20 mouse cellular contexts compared by ENCODE assay signal in genomic region chr7:144898506-144898905, GRCm38 (mm10). TPM values are rescaled to one million over a fixed set of nuclear protein-coding genes. Genes with fewer than 3 reads are reported as not detected.
A peak's percentile ranks its signal among the peaks of the same experiment; 100 is the strongest.
DNase-seq lines count a peak whose midpoint lies in the region; ATAC-seq and TF ChIP-seq lines count a peak whose summit lies in the region.
"Had no signal": no experiment of that assay in that cellular context is flagged by ENCODE, and none has a peak within 500 bp of the region (broad histone marks: within the 10 kb centered on the region; RNA-seq: fewer than 3 reads in every experiment).

No protein-coding gene starts in this region.

- H3K79me2 ChIP-seq in heart, adult 2 months (replicated peaks; ENCODE audit: control insufficient read depth, insufficient read depth, low read length) = no peaks in the 10 kb centered on the region

- no peak overlapping the region for H3K27ac ChIP-seq in forebrain, embryonic 11.5 days (ENCODE audit: low read depth, low read length)
- no peak overlapping the region for H3K27ac ChIP-seq in hindbrain, embryonic 14.5 days
- H3K27ac ChIP-seq in neural tube, embryonic 12.5 days = no peak overlapping the region
- no peak overlapping the region for H3K27ac ChIP-seq in heart, adult 2 months
- H3K27ac ChIP-seq: limb, embryonic 10.5 days; liver, embryonic 13.5 days had no signal

- peaks cover 58% of the 10 kb centered on the region for H3K4me1 ChIP-seq in G1E (ENCODE audit: insufficient read depth, low read depth, low read length)
- peaks cover 18% of the 10 kb centered on the region; the same call in 1 of the 2 replicates for H3K4me1 ChIP-seq in forebrain, embryonic 11.5 days (replicated peaks; ENCODE audit: control insufficient read depth, insufficient read depth, low read length)
- H3K4me1 ChIP-seq in hindbrain, embryonic 14.5 days (replicated peaks; ENCODE audit: control insufficient read depth, insufficient read depth, low read length) = peaks cover 20% of the 10 kb centered on the region
- peaks cover 41% of the 10 kb centered on the region for H3K4me1 ChIP-seq in neural tube, embryonic 12.5 days
- H3K4me1 ChIP-seq in heart, adult 2 months (ENCODE audit: control insufficient read depth, insufficient read depth, low read length) = no peaks in the 10 kb centered on the region

- no peak for ATAC-seq in G1E (ENCODE audit: extremely low read depth, insufficient number of reproducible peaks, low FRiP score, poor library complexity, severe bottlenecking)
- no peak for ATAC-seq in forebrain, embryonic 11.5 days (replicated peaks; ENCODE audit: low FRiP score)
- no peak for ATAC-seq in hindbrain, embryonic 14.5 days (ENCODE audit: low FRiP score)
- ATAC-seq in neural tube, embryonic 12.5 days (ENCODE audit: low FRiP score, low read depth) = no peak
- ATAC-seq: CD4-positive, CD25-positive, alpha-beta regulatory T cell, adult 4 months; lung, postnatal 0 days had no signal

- no peak for TF ChIP-seq CTCF in G1E (IDR thresholded peaks at IDR 0.05; ENCODE audit: low read depth, low read length)
- no peak for TF ChIP-seq CTCF in heart, adult 2 months (IDR thresholded peaks at IDR 0.05)

- DNase-seq in G1E (ENCODE audit: low spot score) = no peak
- no peak for DNase-seq in forebrain, embryonic 11.5 days (ENCODE audit: low spot score)
- DNase-seq in hindbrain, embryonic 14.5 days (ENCODE audit: low spot score) = no peak
- DNase-seq in heart, adult 2 months = no peak
- DNase-seq in Muller cell, postnatal 12 days (ENCODE audit: inconsistent ontology term) = no peak
- no peak for DNase-seq in kidney, postnatal 4 days
- DNase-seq: adrenal gland, postnatal 36 days; cerebellum, postnatal 25 days; kidney, postnatal 25 days; liver, embryonic 13.5 days; right cerebral cortex, postnatal 14 days; thymus, adult 18-20 months had no signal

- TF ChIP-seq POLR2A in heart, adult 2 months (IDR thresholded peaks at IDR 0.05; ENCODE audit: insufficient read depth, low read depth, low read length) = no peak

- no peaks in the 10 kb centered on the region for H3K9me3 ChIP-seq in G1E (replicated peaks)
- no peaks in the 10 kb centered on the region for H3K9me3 ChIP-seq in forebrain, embryonic 11.5 days (ENCODE audit: control insufficient read depth, low read length)
- H3K9me3 ChIP-seq in hindbrain, embryonic 14.5 days (ENCODE audit: control insufficient read depth, low read length) = no peaks in the 10 kb centered on the region
- no peaks in the 10 kb centered on the region for H3K9me3 ChIP-seq in neural tube, embryonic 12.5 days
- H3K9me3 ChIP-seq: limb, embryonic 10.5 days; liver, embryonic 13.5 days had no signal

- intact Hi-C loops in heart, adult 2 months (cut with DNase I) = no loop called here

- peak overlapping the region; percentile 82 for H3K4me2 ChIP-seq in forebrain, embryonic 11.5 days (ENCODE audit: low read depth, low read length, severe bottlenecking)
- peak overlapping the region; percentile 65 for H3K4me2 ChIP-seq in hindbrain, embryonic 14.5 days (replicated peaks)
- H3K4me2 ChIP-seq in neural tube, embryonic 12.5 days (replicated peaks) = peak overlapping the region; percentile 81
- H3K4me2 ChIP-seq: liver, embryonic 13.5 days had no signal

- 0 out of 2 replicates have a peak overlapping the region, but pooled peaks have one; percentile 23 for H3K9ac ChIP-seq in forebrain, embryonic 11.5 days (ENCODE audit: low read length)
- peak overlapping the region; percentile 31; the same call in 1 of the 2 replicates for H3K9ac ChIP-seq in hindbrain, embryonic 14.5 days
- H3K9ac ChIP-seq in neural tube, embryonic 12.5 days = no peak overlapping the region
- no peak overlapping the region for H3K9ac ChIP-seq in heart, adult 2 months (ENCODE audit: low read depth, low read length)
- H3K9ac ChIP-seq: liver, embryonic 13.5 days had no signal

- 15% methylated on average over 6 of the region's 6 CpGs for WGBS in forebrain, embryonic 11.5 days
- 33% methylated on average over 6 of the region's 6 CpGs for whole genome bisulfite sequencing in hindbrain, embryonic 14.5 days
- 38% methylated on average over 6 of the region's 6 CpGs for WGBS in neural tube, embryonic 12.5 days
- 67% methylated on average over 6 of the region's 6 CpGs for WGBS in heart, adult 2 months

- H3K27me3 ChIP-seq in G1E (ENCODE audit: insufficient read depth, low read length) = no peaks in the 10 kb centered on the region
- peaks cover 21% of the 10 kb centered on the region for H3K27me3 ChIP-seq in forebrain, embryonic 11.5 days (ENCODE audit: control insufficient read depth, insufficient read depth, low read length)
- peaks cover 39% of the 10 kb centered on the region for H3K27me3 ChIP-seq in hindbrain, embryonic 14.5 days (ENCODE audit: control insufficient read depth, insufficient read depth, low read length)
- peaks cover 32% of the 10 kb centered on the region for H3K27me3 ChIP-seq in neural tube, embryonic 12.5 days (replicated peaks)
- H3K27me3 ChIP-seq in heart, adult 2 months (ENCODE audit: control insufficient read depth, insufficient read depth, low read length) = 0 out of 2 replicates have a peak, but pooled peaks cover 7% of the 10 kb centered on the region

- H3K4me3 ChIP-seq in G1E (ENCODE audit: low read depth, low read length) = peak overlapping the region; percentile 72
- H3K4me3 ChIP-seq in forebrain, embryonic 11.5 days (ENCODE audit: low read depth, low read length) = peak overlapping the region; percentile 49
- peak overlapping the region; percentile 40 for H3K4me3 ChIP-seq in hindbrain, embryonic 14.5 days (replicated peaks; ENCODE audit: low read length)
- peak overlapping the region; percentile 49; the same call in 1 of the 2 replicates for H3K4me3 ChIP-seq in neural tube, embryonic 12.5 days
- no peak overlapping the region for H3K4me3 ChIP-seq in heart, adult 2 months
- H3K4me3 ChIP-seq: limb, embryonic 10.5 days; liver, embryonic 13.5 days had no signal

- no peak for TF ChIP-seq EP300 in heart, adult 2 months (IDR thresholded peaks at IDR 0.05; ENCODE audit: insufficient read depth, low read depth, low read length)

- peaks cover 55% of the 10 kb centered on the region for H3K36me3 ChIP-seq in G1E (replicated peaks)
- H3K36me3 ChIP-seq in forebrain, embryonic 11.5 days (ENCODE audit: control insufficient read depth, insufficient read depth, low read length) = no peaks in the 10 kb centered on the region; the same call in 1 of the 2 replicates
- H3K36me3 ChIP-seq in hindbrain, embryonic 14.5 days (replicated peaks; ENCODE audit: control insufficient read depth, insufficient read depth) = no peaks in the 10 kb centered on the region
- H3K36me3 ChIP-seq in neural tube, embryonic 12.5 days = no peaks in the 10 kb centered on the region
- H3K36me3 ChIP-seq in heart, adult 2 months (ENCODE audit: control insufficient read depth, insufficient read depth, low read length) = no peaks in the 10 kb centered on the region
- H3K36me3 ChIP-seq: limb, embryonic 10.5 days; liver, embryonic 13.5 days had no signal

RNA-seq across cellular contexts. Expression of gene Fgf15, which starts 2.2 kb away (rescaled TPM):
- total RNA-seq in G1E (2014; fragmentation: Nextera tagmentation) (121 and 129 TPM in 2 replicates), G1E (2017) (34.6 and 38.9 TPM in 2 replicates)
- polyA plus RNA-seq in G1E (2012) = 39.2 and 48.5 TPM in 2 replicates
- 92.1 and 92.3 TPM in 2 replicates for polyA plus RNA-seq in forebrain, embryonic 11.5 days (2014; fragmentation: Nextera tagmentation; extraction: Ambion mirVana)
- polyA plus RNA-seq in hindbrain, embryonic 14.5 days (2014; fragmentation: Nextera tagmentation; extraction: Ambion mirVana) = 13.7 and 18.5 TPM in 2 replicates
- 48.1 and 59.1 TPM in 2 replicates for polyA plus RNA-seq in neural tube, embryonic 12.5 days (2016; fragmentation: Nextera tagmentation; extraction: Ambion mirVana)
- not detected for total RNA-seq in heart, adult 2 months (2021)
- polyA plus RNA-seq in heart, adult 2 months (2012; rRNA removed) = not detected in 2 replicates
- total RNA-seq: adrenal gland, postnatal 36 days; layer of hippocampus, postnatal 25 days had no signal
- polyA plus RNA-seq: CD4-positive, CD25-positive, alpha-beta regulatory T cell, adult 4 months; intestine, embryonic 14.5 days; lung, postnatal 0 days had no signal

RNA-seq across cellular contexts. Expression of gene LTO1, which starts 16.4 kb away (rescaled TPM):
- total RNA-seq in G1E (2014; fragmentation: Nextera tagmentation) = 13.7 and 15.2 TPM in 2 replicates
- total RNA-seq in G1E (2017) = 26.8 and 34.0 TPM in 2 replicates
- 27.9 TPM in 2 replicates for polyA plus RNA-seq in G1E (2012)
- polyA plus RNA-seq in forebrain, embryonic 11.5 days (2014; fragmentation: Nextera tagmentation; extraction: Ambion mirVana) = 29.2 and 31.1 TPM in 2 replicates
- 22.3 and 22.6 TPM in 2 replicates for polyA plus RNA-seq in hindbrain, embryonic 14.5 days (2014; fragmentation: Nextera tagmentation; extraction: Ambion mirVana)
- polyA plus RNA-seq in neural tube, embryonic 12.5 days (2016; fragmentation: Nextera tagmentation; extraction: Ambion mirVana) = 34.6 and 36.7 TPM in 2 replicates
- 10 to 100 TPM; 12.5 to 13.1 TPM for total RNA-seq in heart, adult 2 months (2021)
- 12.1 and 15.7 TPM in 2 replicates for polyA plus RNA-seq in heart, adult 2 months (2012; rRNA removed)

RNA-seq across cellular contexts. Expression of gene Ccnd1, which starts 41.2 kb away (rescaled TPM):
- total RNA-seq in G1E (2014; fragmentation: Nextera tagmentation) (not detected in 2 replicates), G1E (2017) (0.22 TPM in 1 of 2 replicates, not detected in the other)
- not detected in 2 replicates for polyA plus RNA-seq in G1E (2012)
- polyA plus RNA-seq in forebrain, embryonic 11.5 days (2014; fragmentation: Nextera tagmentation; extraction: Ambion mirVana) = 238 and 268 TPM in 2 replicates
- 28.1 and 35.6 TPM in 2 replicates for polyA plus RNA-seq in hindbrain, embryonic 14.5 days (2014; fragmentation: Nextera tagmentation; extraction: Ambion mirVana)
- polyA plus RNA-seq in neural tube, embryonic 12.5 days (2016; fragmentation: Nextera tagmentation; extraction: Ambion mirVana) = 140 and 159 TPM in 2 replicates
- total RNA-seq in heart, adult 2 months (2021) = 10 to 100 TPM; 28.3 to 43.6 TPM
- polyA plus RNA-seq in heart, adult 2 months (2012; rRNA removed) = 27.3 and 31.4 TPM in 2 replicates

RNA-seq across cellular contexts. Expression of gene Fgf4, which starts 51.3 kb away (rescaled TPM):
- not detected in 2 replicates for total RNA-seq in G1E (2014; fragmentation: Nextera tagmentation)
- total RNA-seq in G1E (2017) = not detected in 2 replicates
- not detected in 2 replicates for polyA plus RNA-seq in G1E (2012)
- not detected in 2 replicates for polyA plus RNA-seq in forebrain, embryonic 11.5 days (2014; fragmentation: Nextera tagmentation; extraction: Ambion mirVana)
- not detected in 2 replicates for polyA plus RNA-seq in hindbrain, embryonic 14.5 days (2014; fragmentation: Nextera tagmentation; extraction: Ambion mirVana)
- 0.34 and 0.37 TPM in 2 replicates for polyA plus RNA-seq in neural tube, embryonic 12.5 days (2016; fragmentation: Nextera tagmentation; extraction: Ambion mirVana)
- total RNA-seq in heart, adult 2 months (2021) = not detected
- polyA plus RNA-seq in heart, adult 2 months (2012; rRNA removed) = not detected in 2 replicates
- total RNA-seq: adrenal gland, postnatal 36 days; layer of hippocampus, postnatal 25 days; megakaryocyte-erythroid progenitor cell, adult 5-6 weeks had no signal
- polyA plus RNA-seq: gonadal fat pad, adult 2 months; intestine, embryonic 14.5 days; liver, embryonic 13.5 days; lung, postnatal 0 days had no signal

Comparison
In these comparisons a context has a peak if more than half of its experiments do, and no peak if none do; other contexts are left out.
1. H3K9ac ChIP-seq: peak in forebrain, embryonic 11.5 days (single experiment) and hindbrain, embryonic 14.5 days (single experiment); none in neural tube, embryonic 12.5 days (single experiment) and heart, adult 2 months (single experiment).
2. RNA of gene Fgf15, which starts 2.2 kb away (polyA plus RNA-seq): 92.1 to 92.3 TPM in forebrain, embryonic 11.5 days, 48.1 to 59.1 TPM in neural tube, embryonic 12.5 days, 39.2 to 48.5 TPM in G1E and 13.7 to 18.5 TPM in hindbrain, embryonic 14.5 days; not detected in heart, adult 2 months; every median in the first group is over 10 times any median in the second.
3. RNA of gene Ccnd1, which starts 41.2 kb away (polyA plus RNA-seq): 238 to 268 TPM in forebrain, embryonic 11.5 days, 140 to 159 TPM in neural tube, embryonic 12.5 days, 27.3 to 31.4 TPM in heart, adult 2 months and 28.1 to 35.6 TPM in hindbrain, embryonic 14.5 days; not detected in G1E; every median in the first group is over 10 times any median in the second.
4. Peak in every context shown above with its lines, with median percentiles within 50 percentile points of each other: H3K4me2 ChIP-seq.